Mouse (Mus musculus) CH12.LX (cell line): ENCODE measurements around the gene Lmo7. TPM values are rescaled to one million over a fixed set of nuclear protein-coding genes. Genes with fewer than 3 reads are reported as not detected.

ENCODE experiments used
- DNase-seq: peaks from one replicate; pipeline ENCODE4 v3.0.0-alpha.2; 2013; ENCODE audit errors: extremely low read depth
- H3K27ac ChIP-seq: 2 replicates; pipeline ENCODE4 v1.5.1; 2012; ENCODE audit warnings: low read depth, mild to moderate bottlenecking, control low read depth, moderate library complexity; ENCODE audit not compliant: insufficient read depth
- H3K27me3 ChIP-seq: replicated peaks from 2 replicates; pipeline ENCODE3; 2012; ENCODE audit warnings: inconsistent platforms
- H3K36me3 ChIP-seq, 2 experiments: replicated peaks in 1 of 2; 2 replicates each; pipeline versions ENCODE3 to v1.6.1; 2012; ENCODE audit warnings: inconsistent platforms in 1 of 2, low read length in 1 of 2, mild to moderate bottlenecking in 1 of 2, mixed read lengths in 1 of 2, moderate library complexity in 1 of 2; ENCODE audit not compliant: control insufficient read depth in 1 of 2, insufficient read depth in 1 of 2
- H3K4me1 ChIP-seq, 2 experiments: 2 replicates each; pipeline ENCODE4 v1.6.1; 2012; ENCODE audit warnings: inconsistent platforms in 1 of 2, moderate library complexity in 1 of 2; ENCODE audit not compliant: insufficient read depth in 2 of 2, control insufficient read depth in 1 of 2
- H3K4me2 ChIP-seq: 2 replicates; pipeline ENCODE4 v1.6.1; 2012; ENCODE audit warnings: low read depth, mild to moderate bottlenecking, control low read depth; ENCODE audit not compliant: poor library complexity, insufficient read depth, severe bottlenecking
- H3K4me3 ChIP-seq, 3 experiments: fragments of 150-350 bp in 1 of 3; sonication (generic) in 1 of 3; replicated peaks in 1 of 3; 2 replicates each; pipeline versions ENCODE3 to v1.5.1; 2011 to 2012; ENCODE audit warnings: low read depth in 2 of 3, low read length in 2 of 3, mild to moderate bottlenecking in 2 of 3, moderate library complexity in 2 of 3, control low read depth in 1 of 3, improper control_type of control experiment in 1 of 3, inconsistent platforms in 1 of 3, mixed read lengths in 1 of 3; ENCODE audit not compliant: poor library complexity in 1 of 3
- H3K79me2 ChIP-seq: replicated peaks from 2 replicates; pipeline ENCODE4 v1.6.1; 2012; ENCODE audit warnings: mild to moderate bottlenecking, moderate library complexity; ENCODE audit not compliant: control insufficient read depth, poor library complexity, insufficient read depth, severe bottlenecking; ENCODE audit errors: extremely low read depth
- H3K9ac ChIP-seq: 2 replicates; pipeline ENCODE4 v1.6.1; 2012; ENCODE audit warnings: low read depth, mild to moderate bottlenecking, control low read depth, moderate library complexity; ENCODE audit not compliant: insufficient read depth
- H3K9me3 ChIP-seq: replicated peaks from 2 replicates; pipeline ENCODE3; 2012; ENCODE audit warnings: low read length, inconsistent platforms, mixed read lengths
- CHD1 ChIP-seq: IDR thresholded peaks from 2 replicates; pipeline ENCODE4 v1.6.1; 2012; ENCODE audit warnings: low read depth, low read length, improper control_type of control experiment, inconsistent platforms
- CTCF ChIP-seq, 2 experiments: IDR thresholded peaks in 1 of 2; conservative IDR thresholded peaks in 1 of 2; 2 replicates each; pipeline ENCODE4 v1.5.1; 2011 to 2012; ENCODE audit warnings: low read depth in 2 of 2, low read length in 2 of 2, improper control_type of control experiment in 1 of 2, inconsistent platforms in 1 of 2, mild to moderate bottlenecking in 1 of 2, moderate library complexity in 1 of 2
- E2F4 ChIP-seq: IDR thresholded peaks from 2 replicates; pipeline ENCODE4 v1.6.1; 2011; ENCODE audit warnings: low read depth, low read length, improper control_type of control experiment; ENCODE audit not compliant: insufficient replicate concordance
- ETS1 ChIP-seq: conservative IDR thresholded peaks from 2 replicates; pipeline ENCODE4 v1.6.1; 2012; ENCODE audit warnings: low read depth, mild to moderate bottlenecking, inconsistent platforms, low read length, improper control_type of control experiment, moderate library complexity
- JUN ChIP-seq: IDR thresholded peaks from 2 replicates; pipeline ENCODE4 v1.6.1; 2011; ENCODE audit warnings: low read depth, mild to moderate bottlenecking, low read length, improper control_type of control experiment, moderate library complexity; ENCODE audit not compliant: insufficient read depth
- JUND ChIP-seq: conservative IDR thresholded peaks from 2 replicates; pipeline ENCODE4 v1.6.1; 2011; ENCODE audit warnings: low read depth, low read length, improper control_type of control experiment
- KAT2A ChIP-seq: IDR thresholded peaks from 2 replicates; pipeline ENCODE4 v1.6.1; 2012; ENCODE audit warnings: low read length, improper control_type of control experiment, inconsistent platforms; ENCODE audit not compliant: insufficient replicate concordance
- MAZ ChIP-seq: IDR thresholded peaks from 2 replicates; pipeline ENCODE4 v1.6.1; 2012; ENCODE audit warnings: low read depth, mild to moderate bottlenecking, inconsistent platforms, low read length, improper control_type of control experiment, moderate library complexity
- MYC ChIP-seq: IDR thresholded peaks from 2 replicates; pipeline ENCODE4 v1.6.1; 2011; ENCODE audit warnings: low read depth, mild to moderate bottlenecking, improper control_type of control experiment, low read length
- TBP ChIP-seq: conservative IDR thresholded peaks from 2 replicates; pipeline ENCODE4 v1.6.1; 2011; ENCODE audit warnings: low read depth, low read length, improper control_type of control experiment
- TCF12 ChIP-seq: IDR thresholded peaks from 2 replicates; pipeline ENCODE4 v1.6.1; 2014; ENCODE audit warnings: low read depth, mild to moderate bottlenecking, inconsistent platforms, low read length, improper control_type of control experiment
- ZC3H11A ChIP-seq: IDR thresholded peaks from 2 replicates; pipeline ENCODE4 v1.6.1; 2012; ENCODE audit warnings: low read depth, mild to moderate bottlenecking, inconsistent platforms, low read length, improper control_type of control experiment
- ZMIZ1 ChIP-seq: IDR thresholded peaks from 2 replicates; pipeline ENCODE4 v1.6.1; 2012; ENCODE audit warnings: low read depth, mild to moderate bottlenecking, inconsistent platforms, low read length, improper control_type of control experiment
- dilution Hi-C: fragments of 300-500 bp; cut with MboI; formaldehyde crosslinking; loops from 2 replicates; pipeline ENCODE4 v1.14.3; 2020; ENCODE audit warnings: low sequenced_read_pairs; ENCODE audit not compliant: extremely low pct_unique_long_range_greater_than_20kb, extremely low pct_ligation_motif_present
- in situ Hi-C: fragments of 300-500 bp; cut with MboI; formaldehyde crosslinking; loops from 3 replicates; pipeline ENCODE4 v1.14.3; 2019; ENCODE audit warnings: low sequenced_read_pairs, low pct_ligation_motif_present, low pct_unique_long_range_greater_than_20kb, mixed read lengths
- polyA plus RNA-seq: library from polyadenylated mRNA; unstranded; fragments of >175 nt; gene quantifications from 2 replicates; pipeline ENCODE4 v1.2.1, GENCODE M21; 2012; ENCODE audit warnings: low read depth; ENCODE audit not compliant: insufficient read length
- total RNA-seq, 2 experiments: library from RNA; depleted of rRNA; stranded (reverse); fragments of 300-350 nt in 1 of 2; fragments of >200 nt in 1 of 2; gene quantifications; 2 replicates each; pipeline ENCODE4 v1.2.3; 2012 to 2014

The Lmo7 gene
- total and polyA plus RNA-seq, 3 experiments = 5.0 to 11.9 (median 8.3) TPM

- H3K4me2 ChIP-seq = peak overlapping the region; percentile 98
- no peaks in the 10 kb centered on the region for H3K9me3 ChIP-seq
- H3K4me1 ChIP-seq = peaks cover 5 to 26% of the 10 kb centered on the region in 2 experiments; a peak in 2 of 4 replicates
- dilution Hi-C loops (no loop called here), in situ Hi-C loops (no loop called here)
- H3K4me3 ChIP-seq = peak overlapping the region; percentile 50 to 70 (median 62)
- no peaks in the 10 kb centered on the region for H3K36me3 ChIP-seq
- no peaks in the 10 kb centered on the region for H3K27me3 ChIP-seq
- TF ChIP-seq TBP (0 out of 2 replicates have a peak, but pooled peaks have one; percentile 39), MAZ (no peak), ZMIZ1 (no peak), CTCF (conservative IDR thresholded peaks at IDR 0.05 in 1 of 2, IDR thresholded peaks at IDR 0.05 in 1 of 2; ENCODE audit: low read depth in 2 of 2, low read length in 2 of 2) (no peak), MYC (no peak), E2F4 (no peak)
- H3K9ac ChIP-seq = peak overlapping the region; percentile 72
- H3K79me2 ChIP-seq = no peaks in the 10 kb centered on the region
- peak; percentile 38 for DNase-seq
- H3K27ac ChIP-seq = no peak overlapping the region
Observed at GRCm38 (mm10) chr14:101842521-101842920, 112.8 kb downstream of the Lmo7 start.

- DNase-seq = no peak
- TF ChIP-seq TBP = no peak
- no peak for TF ChIP-seq ETS1
- no peak for TF ChIP-seq ZC3H11A
- TF ChIP-seq TCF12 = no peak
- no peak for TF ChIP-seq JUN
- TF ChIP-seq E2F4 = no peak
- TF ChIP-seq JUND = no peak
- TF ChIP-seq CHD1 = no peak
- TF ChIP-seq CTCF (conservative IDR thresholded peaks at IDR 0.05 in 1 of 2, IDR thresholded peaks at IDR 0.05 in 1 of 2; ENCODE audit: low read depth in 2 of 2, low read length in 2 of 2) = no peak
- TF ChIP-seq MAZ = no peak
- no peak for TF ChIP-seq KAT2A
- TF ChIP-seq, all 38 proteins: peak for 0
- dilution Hi-C loops = no loop called here
- H3K4me1 ChIP-seq = peaks cover 5 to 26% of the 10 kb centered on the region in 2 experiments; a peak in 2 of 4 replicates
- in situ Hi-C loops = no loop called here
- H3K4me2 ChIP-seq = no peak overlapping the region
- H3K27ac ChIP-seq = no peak overlapping the region
- H3K4me3 ChIP-seq = no peak overlapping the region
- no peak overlapping the region for H3K9ac ChIP-seq
- H3K79me2 ChIP-seq = no peaks in the 10 kb centered on the region
- H3K36me3 ChIP-seq = no peaks in the 10 kb centered on the region
- H3K27me3 ChIP-seq = no peaks in the 10 kb centered on the region
- H3K9me3 ChIP-seq = no peaks in the 10 kb centered on the region
Observed at GRCm38 (mm10) chr14:101843443-101843842, 113.7 kb downstream of the Lmo7 start.
